Mouse (Mus musculus): Measurements from ENCODE around the gene Smco1. TPM values are rescaled to one million over a fixed set of nuclear protein-coding genes. Genes with fewer than 3 reads are reported as not detected.

Smco1 gene
- polyA plus RNA-seq, 1 experiment from 2014 or later: 0.14 TPM

DNA sequence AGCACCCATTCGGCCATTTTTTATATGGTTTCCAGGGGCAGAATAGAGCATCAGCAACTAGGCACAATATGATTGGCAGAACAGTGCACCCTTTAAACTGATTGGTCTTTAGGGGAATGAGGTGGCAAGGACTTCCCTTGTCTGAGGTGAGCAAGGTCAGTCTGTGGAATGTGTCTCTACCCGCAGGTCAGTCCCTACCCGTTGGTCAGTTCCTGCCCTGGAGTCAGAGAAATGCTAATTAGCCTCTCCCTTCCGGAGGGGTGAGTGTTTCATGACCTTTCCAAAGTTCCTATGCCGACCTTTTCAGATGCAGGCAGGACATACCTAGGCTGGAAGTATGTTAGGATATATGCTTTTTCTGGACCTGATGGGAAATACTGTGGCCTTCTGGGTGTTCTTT, 41.1 kb downstream of the Smco1 start:
- H3K4me1 ChIP-seq (ENCODE audit: control insufficient read depth in 2 of 2, insufficient read depth in 2 of 2, low read length in 2 of 2): peaks cover 4 to 5% of the 10 kb centered on the region in 2 experiments; a peak in 2 of 4 replicates
- no peak overlapping the region for H3K4me3 ChIP-seq (ENCODE audit: control insufficient read depth in 1 of 2, insufficient read depth in 1 of 2, low read depth in 1 of 2, low read length in 2 of 2)
- H3K36me3 ChIP-seq (ENCODE audit: control insufficient read depth, insufficient read depth, low read length): no peaks in the 10 kb centered on the region
- no peak for ATAC-seq (ENCODE audit: insufficient number of reproducible peaks, insufficient read depth, low FRiP score, low read depth)
- no peak overlapping the region for H3K9ac ChIP-seq (ENCODE audit: low read length)
- 52% methylated on average over 5 of the region's 5 CpGs for WGBS
- H3K27me3 ChIP-seq (ENCODE audit: control insufficient read depth, insufficient read depth, low read length): no peaks in the 10 kb centered on the region
- no peaks in the 10 kb centered on the region for H3K9me3 ChIP-seq (ENCODE audit: control insufficient read depth, low read length)
- no peak overlapping the region for H3K27ac ChIP-seq (replicated peaks in 1 of 2; ENCODE audit: control insufficient read depth in 1 of 2, insufficient read depth in 1 of 2, low read depth in 2 of 2, low read length in 2 of 2)
- H3K4me2 ChIP-seq (ENCODE audit: low read length): no peak overlapping the region

DNA sequence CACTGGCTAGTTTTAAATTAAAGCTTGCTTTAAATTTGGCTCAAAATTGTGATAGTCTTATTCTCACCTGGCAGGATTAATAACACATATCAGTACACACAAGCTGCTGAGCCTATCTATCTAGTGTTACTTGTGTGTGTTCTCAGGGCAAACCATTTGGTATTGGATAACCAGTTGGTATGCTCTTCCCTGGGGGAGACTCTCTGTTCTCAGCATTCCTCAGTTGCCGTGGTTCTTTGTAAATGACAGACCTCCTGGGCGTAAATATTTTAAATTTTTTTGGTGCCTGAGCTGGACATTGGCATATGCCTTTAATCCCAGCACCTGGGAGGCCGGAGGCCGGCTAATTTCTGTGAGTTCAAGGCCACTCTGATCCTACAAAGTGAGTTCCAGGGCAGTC, 41.6 kb downstream of the Smco1 start:
- Histone ChIP-seq H3K27me3 (ENCODE audit: control insufficient read depth, insufficient read depth, low read length) (no peaks in the 10 kb centered on the region), H3K4me2 (ENCODE audit: low read length) (no peak overlapping the region), H3K9me3 (ENCODE audit: control insufficient read depth, low read length) (no peaks in the 10 kb centered on the region), H3K4me1 (ENCODE audit: control insufficient read depth in 2 of 2, insufficient read depth in 2 of 2, low read length in 2 of 2) (peaks cover 4 to 5% of the 10 kb centered on the region in 2 experiments; a peak in 2 of 4 replicates), H3K9ac (ENCODE audit: low read length) (no peak overlapping the region), H3K4me3 (ENCODE audit: control insufficient read depth in 1 of 2, insufficient read depth in 1 of 2, low read depth in 1 of 2, low read length in 2 of 2) (no peak overlapping the region), H3K27ac (replicated peaks in 1 of 2; ENCODE audit: control insufficient read depth in 1 of 2, insufficient read depth in 1 of 2, low read depth in 2 of 2, low read length in 2 of 2) (no peak overlapping the region), H3K36me3 (ENCODE audit: control insufficient read depth, insufficient read depth, low read length) (no peaks in the 10 kb centered on the region)
- no peak for ATAC-seq (ENCODE audit: insufficient number of reproducible peaks, insufficient read depth, low FRiP score, low read depth)
- WGBS: 67% methylated on average over 4 of the region's 4 CpGs

DNA sequence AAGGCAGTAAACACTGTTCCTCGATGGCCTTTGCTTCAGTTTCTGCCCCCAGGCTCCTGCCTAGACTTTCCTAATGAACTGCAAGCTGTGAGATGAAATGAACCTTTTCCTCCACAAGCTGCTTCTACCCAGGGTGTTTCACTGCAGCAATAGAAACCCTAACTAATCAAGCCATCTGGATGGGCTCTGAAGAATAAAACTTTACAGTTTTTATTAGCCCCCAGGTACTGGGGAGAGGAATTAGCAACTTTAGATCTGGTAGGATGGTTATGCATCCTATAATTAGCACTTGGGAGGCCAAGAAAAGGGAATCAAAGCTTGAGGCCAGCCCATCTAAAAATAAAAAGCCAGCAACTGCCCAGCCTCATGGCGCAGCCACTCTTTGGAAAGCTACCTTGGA, 45.3 kb downstream of the Smco1 start:
- 55% methylated on average over 2 of the region's 2 CpGs for WGBS
- H3K27me3 ChIP-seq (ENCODE audit: control insufficient read depth, insufficient read depth, low read length): no peaks in the 10 kb centered on the region
- no peak overlapping the region for H3K4me3 ChIP-seq (ENCODE audit: control insufficient read depth in 1 of 2, insufficient read depth in 1 of 2, low read depth in 1 of 2, low read length in 2 of 2)
- no peaks in the 10 kb centered on the region for H3K36me3 ChIP-seq (ENCODE audit: control insufficient read depth, insufficient read depth, low read length)
- peaks cover 4 to 5% of the 10 kb centered on the region in 2 experiments; a peak in 2 of 4 replicates for H3K4me1 ChIP-seq (ENCODE audit: control insufficient read depth in 2 of 2, insufficient read depth in 2 of 2, low read length in 2 of 2)
- H3K4me2 ChIP-seq (ENCODE audit: low read length): 0 out of 2 replicates have a peak overlapping the region, but pooled peaks have one; percentile 4
- H3K27ac ChIP-seq (replicated peaks in 1 of 2; ENCODE audit: control insufficient read depth in 1 of 2, insufficient read depth in 1 of 2, low read depth in 2 of 2, low read length in 2 of 2): peak overlapping the region; percentile 17 to 27; a peak in 1 of 4 replicates
- H3K9ac ChIP-seq (ENCODE audit: low read length): no peak overlapping the region
- ATAC-seq (ENCODE audit: insufficient number of reproducible peaks, insufficient read depth, low FRiP score, low read depth): no peak
- H3K9me3 ChIP-seq (ENCODE audit: control insufficient read depth, low read length): no peaks in the 10 kb centered on the region

DNA sequence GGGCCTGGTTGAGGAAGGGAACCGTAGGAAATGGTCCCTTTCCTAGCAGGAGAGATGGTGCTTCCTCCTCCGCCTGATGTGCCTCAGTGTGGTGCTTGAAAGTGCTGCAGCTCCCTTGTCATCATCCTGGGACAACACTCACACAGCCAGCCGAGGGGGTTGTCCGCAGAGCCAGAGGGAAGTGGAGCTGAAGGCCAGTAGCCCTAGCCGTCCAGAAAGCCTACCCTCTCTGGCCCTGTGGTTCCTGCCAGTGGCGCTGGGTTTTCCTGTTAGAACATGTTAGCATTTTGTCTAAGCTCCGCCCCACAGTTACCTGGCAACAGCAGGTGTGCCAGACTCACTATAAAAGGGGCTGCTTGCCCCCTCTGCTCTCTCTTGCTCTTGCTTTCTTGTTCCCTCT, 52.7 kb downstream of the Smco1 start:
- H3K9ac ChIP-seq (ENCODE audit: low read length): no peak overlapping the region
- no peak for ATAC-seq (ENCODE audit: insufficient number of reproducible peaks, insufficient read depth, low FRiP score, low read depth)
- H3K9me3 ChIP-seq (ENCODE audit: control insufficient read depth, low read length): no peaks in the 10 kb centered on the region
- H3K4me1 ChIP-seq (ENCODE audit: control insufficient read depth in 2 of 2, insufficient read depth in 2 of 2, low read length in 2 of 2): peaks cover 0 to 2% of the 10 kb centered on the region in 2 experiments; a peak in 1 of 4 replicates
- no peaks in the 10 kb centered on the region for H3K27me3 ChIP-seq (ENCODE audit: control insufficient read depth, insufficient read depth, low read length)
- 22% methylated on average over 7 of the region's 7 CpGs for WGBS
- no peaks in the 10 kb centered on the region for H3K36me3 ChIP-seq (ENCODE audit: control insufficient read depth, insufficient read depth, low read length)
- peak overlapping the region; percentile 18; the same call in 1 of the 2 replicates for H3K4me2 ChIP-seq (ENCODE audit: low read length)
- H3K27ac ChIP-seq (replicated peaks in 1 of 2; ENCODE audit: control insufficient read depth in 1 of 2, insufficient read depth in 1 of 2, low read depth in 2 of 2, low read length in 2 of 2): no peak overlapping the region
- H3K4me3 ChIP-seq (ENCODE audit: control insufficient read depth in 1 of 2, insufficient read depth in 1 of 2, low read depth in 1 of 2, low read length in 2 of 2): no peak overlapping the region

MicroRNA genes within 50 kb of the gene (microRNA counts, 519-probe panel; counts per million panel counts)
- 322 counts per million, percentile 70 among the panel's probes with 10 or more counts for microRNA mmu-miR-1946a

Small RNA genes lying within 50 kb of the gene (microRNA-seq; reads per million reads assigned to microRNA genes)
- not detected for gene Mir1946a

Other genes with a start within 250 kb of the Smco1 start
- gene Pak2, start 192.1 kb upstream of the Smco1 start, polyA plus RNA-seq (2014; fragmentation: Nextera tagmentation; extraction: Ambion mirVana): 23.5 and 26.2 TPM in 2 replicates
- 74.4 and 91.6 TPM in 2 replicates for gene Pigx, start 171.7 kb upstream of the Smco1 start, polyA plus RNA-seq (2014; fragmentation: Nextera tagmentation; extraction: Ambion mirVana)
- 18.5 and 25.0 TPM in 2 replicates for gene Cep19, start 171.7 kb upstream of the Smco1 start, polyA plus RNA-seq (2014; fragmentation: Nextera tagmentation; extraction: Ambion mirVana)
- gene Nrros, start 105.9 kb upstream of the Smco1 start, polyA plus RNA-seq (2014; fragmentation: Nextera tagmentation; extraction: Ambion mirVana): 7.4 and 8.7 TPM in 2 replicates
- gene Bex6, start 91.6 kb upstream of the Smco1 start, polyA plus RNA-seq (2014; fragmentation: Nextera tagmentation; extraction: Ambion mirVana): not detected in 2 replicates
- 12.9 and 13.0 TPM in 2 replicates for gene Fbxo45, start 24.3 kb upstream of the Smco1 start, polyA plus RNA-seq (2014; fragmentation: Nextera tagmentation; extraction: Ambion mirVana)
- gene Wdr53, start 24.2 kb upstream of the Smco1 start, polyA plus RNA-seq (2014; fragmentation: Nextera tagmentation; extraction: Ambion mirVana): 10.9 and 11.5 TPM in 2 replicates
- 18.1 and 18.8 TPM in 2 replicates for gene Rnf168, start 6.0 kb downstream of the Smco1 start, polyA plus RNA-seq (2014; fragmentation: Nextera tagmentation; extraction: Ambion mirVana)
- gene Ubxn7, start 60.8 kb downstream of the Smco1 start, polyA plus RNA-seq (2014; fragmentation: Nextera tagmentation; extraction: Ambion mirVana): 19.4 and 21.8 TPM in 2 replicates
- gene Tm4sf19, start 129.0 kb downstream of the Smco1 start, polyA plus RNA-seq (2014; fragmentation: Nextera tagmentation; extraction: Ambion mirVana): 0.16 TPM in 1 of 2 replicates, not detected in the other
- gene Tctex1d2, start 148.2 kb downstream of the Smco1 start, polyA plus RNA-seq (2014; fragmentation: Nextera tagmentation; extraction: Ambion mirVana): 26.9 and 29.3 TPM in 2 replicates
- gene Pcyt1a, start 159.5 kb downstream of the Smco1 start, polyA plus RNA-seq (2014; fragmentation: Nextera tagmentation; extraction: Ambion mirVana): 47.4 and 48.7 TPM in 2 replicates
- gene Slc51a, start 216.4 kb downstream of the Smco1 start, polyA plus RNA-seq (2014; fragmentation: Nextera tagmentation; extraction: Ambion mirVana): 1.1 and 1.4 TPM in 2 replicates
- not detected in 2 replicates for gene Zdhhc19, start 224.8 kb downstream of the Smco1 start, polyA plus RNA-seq (2014; fragmentation: Nextera tagmentation; extraction: Ambion mirVana)